Mouse (Mus musculus): ENCODE measurements around the gene Tnni3.

GRCm38 (mm10) chr7:4493991-4494390, 30.0 kb downstream of the Tnni3 start:
- TF ChIP-seq POLR2A (IDR thresholded peaks at IDR 0.05; ENCODE audit: low read depth, low read length) (no peak), CTCF (IDR thresholded peaks at IDR 0.05; ENCODE audit: borderline replicate concordance, insufficient read depth, low read length) (no peak)
